Mouse (Mus musculus) stomach, postnatal 0 days (tissue): ENCODE data around the gene Zfhx3.

ENCODE experiments used
- CTCF ChIP-seq: IDR thresholded peaks from 2 replicates; pipeline ENCODE4 v1.5.1; 2016; ENCODE audit warnings: antibody characterized with exemption, low read depth, mild to moderate bottlenecking, moderate library complexity
- EP300 ChIP-seq: optimal IDR thresholded peaks from 2 replicates; pipeline ENCODE3; 2016; ENCODE audit warnings: antibody characterized with exemption

DNA sequence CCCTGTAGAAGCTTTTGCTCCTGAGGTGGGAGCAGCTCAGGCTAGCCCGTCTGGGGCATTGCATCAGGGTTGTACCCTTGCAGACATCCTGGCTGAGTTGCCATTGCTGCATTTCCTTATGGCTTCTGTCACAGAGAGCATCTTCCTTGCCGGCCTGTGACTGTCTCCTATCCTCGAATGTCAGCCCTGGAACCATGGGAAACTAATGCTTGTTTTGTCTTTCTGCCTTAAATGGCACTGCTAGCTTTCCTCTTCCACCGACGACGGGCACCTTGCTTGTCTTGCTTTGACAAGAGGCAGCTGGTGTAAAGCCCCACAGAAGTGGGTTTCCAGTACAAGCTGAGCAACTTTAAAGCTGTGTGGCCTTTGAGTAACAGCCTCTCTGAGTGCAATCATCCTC lies 752.1 kb downstream of the Zfhx3 start:
- TF ChIP-seq EP300 = no peak
- TF ChIP-seq CTCF = no peak
